Mouse (Mus musculus) midbrain, postnatal 0 days (tissue): ENCODE data around the gene Il1rapl2. TPM values are rescaled to one million over a fixed set of nuclear protein-coding genes. Genes with fewer than 3 reads are reported as not detected.
"Not testable (repeated sequence)": the region's sequence is repeated elsewhere in the genome, so short reads cannot be mapped to it uniquely, and the experiment has no call there.

Source experiments
- ATAC-seq: fragments of 200-750 bp; cut with Nextera tagmentation; 2 replicates; pipeline ENCODE4 v1.8.0; 2017; ENCODE audit warnings: moderate number of reproducible peaks, mild to moderate bottlenecking, moderate TSS enrichment, moderate library complexity; ENCODE audit not compliant: low FRiP score
- DNase-seq: peaks from one replicate; pipeline ENCODE4 v3.0.0-alpha.2; 2015; ENCODE audit warnings: low spot score
- H3K27ac ChIP-seq: fragments of 300-500 bp; sonication (generic); 2 replicates; pipeline ENCODE4 v1.5.1; 2014; ENCODE audit warnings: low read depth, mild to moderate bottlenecking, low read length, mixed read lengths
- H3K27me3 ChIP-seq: fragments of 300-500 bp; sonication (generic); 2 replicates; pipeline ENCODE4 v1.6.1; 2014; ENCODE audit warnings: low read length, control low read depth, mixed read lengths; ENCODE audit not compliant: insufficient read depth
- H3K36me3 ChIP-seq: fragments of 300-500 bp; sonication (generic); 2 replicates; pipeline ENCODE4 v1.6.1; 2014; ENCODE audit warnings: low read length, control low read depth, mixed read lengths; ENCODE audit not compliant: insufficient read depth
- H3K4me1 ChIP-seq: fragments of 300-500 bp; sonication (generic); 2 replicates; pipeline ENCODE4 v1.6.1; 2014; ENCODE audit warnings: mild to moderate bottlenecking, control low read depth, antibody characterized with exemption, low read length, mixed read lengths; ENCODE audit not compliant: insufficient read depth
- H3K4me2 ChIP-seq: fragments of 300-500 bp; sonication (generic); 2 replicates; pipeline ENCODE4 v1.6.1; 2014; ENCODE audit warnings: low read depth, mild to moderate bottlenecking, low read length, mixed read lengths; ENCODE audit not compliant: poor library complexity, severe bottlenecking
- H3K4me3 ChIP-seq: fragments of 300-500 bp; sonication (generic); 2 replicates; pipeline ENCODE4 v1.5.1; 2014; ENCODE audit warnings: low read depth, mild to moderate bottlenecking, low read length, moderate library complexity
- H3K9ac ChIP-seq: fragments of 300-500 bp; sonication (generic); replicated peaks from 2 replicates; pipeline ENCODE4 v1.6.1; 2014; ENCODE audit warnings: mild to moderate bottlenecking, low read length, moderate library complexity, mixed read lengths; ENCODE audit not compliant: poor library complexity, severe bottlenecking
- H3K9me3 ChIP-seq: fragments of 300-500 bp; sonication (generic); 2 replicates; pipeline ENCODE4 v1.6.1; 2016; ENCODE audit warnings: low read length, control low read depth
- CTCF ChIP-seq: IDR thresholded peaks from 2 replicates; pipeline ENCODE4 v1.5.1; 2016; ENCODE audit warnings: antibody characterized with exemption, mild to moderate bottlenecking
- WGBS: fragments of 180-500 bp; shearing (Covaris S2); extraction: QIAGEN DNeasy Blood & Tissue Kit; methylation state at CpG from one replicate; pipeline ENCODE4 v1.1.7; 2014; 5-methylcytosine and 5-hydroxymethylcytosine counted together
- polyA plus RNA-seq: library from polyadenylated mRNA; unstranded; fragments of >200 nt; fragmentation: Nextera tagmentation; extraction: Ambion mirVana; gene quantifications from 2 replicates; pipeline ENCODE4 v1.2.1, GENCODE M21; 2015
- total RNA-seq: library from RNA; depleted of rRNA; stranded (reverse); fragments of >200 nt; gene quantifications from 2 replicates; pipeline ENCODE4 v1.2.3, GENCODE M21; 2014

Gene Il1rapl2
- total and polyA plus RNA-seq, 2 experiments from 2014 or later = 5.9 to 7.1 TPM

DNA sequence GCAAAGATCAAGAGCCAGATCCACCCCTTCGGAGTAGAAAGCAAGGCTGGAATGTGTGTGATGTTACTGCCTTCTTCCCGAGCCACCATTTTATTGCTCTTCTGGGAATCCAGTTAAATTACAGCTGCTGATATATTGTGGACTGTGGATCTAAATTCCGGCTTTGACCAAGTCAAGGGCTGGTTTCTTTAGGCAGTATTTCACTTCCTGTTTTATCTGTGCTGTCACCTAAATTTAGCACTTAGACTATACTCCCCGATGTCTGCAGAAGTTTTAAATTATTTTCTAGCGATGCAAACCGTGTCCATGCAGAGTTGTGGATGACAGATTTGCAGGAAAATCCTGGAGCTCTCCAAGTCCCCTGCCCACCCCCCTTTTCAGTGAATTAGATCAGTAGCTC is 533.5 kb downstream of the Il1rapl2 start:
- H3K36me3 ChIP-seq = no peaks in the 10 kb centered on the region
- ATAC-seq (no peak), DNase-seq (no peak)
- no peaks in the 10 kb centered on the region for H3K27me3 ChIP-seq
- H3K9me3 ChIP-seq = no peaks in the 10 kb centered on the region
- H3K4me2 ChIP-seq = no peak overlapping the region
- no peak for TF ChIP-seq CTCF
- no peaks in the 10 kb centered on the region for H3K4me1 ChIP-seq
- WGBS = 58% methylated on average over 6 of the region's 6 CpGs
- H3K9ac ChIP-seq = no peak overlapping the region
- no peak overlapping the region for H3K4me3 ChIP-seq
- no peak overlapping the region for H3K27ac ChIP-seq

GRCm38 (mm10) chrX:138104668-138105067 is 534.3 kb downstream of the Il1rapl2 start:
- Histone ChIP-seq H3K36me3 (no peaks in the 10 kb centered on the region), H3K27ac (no peak overlapping the region), H3K4me1 (no peaks in the 10 kb centered on the region), H3K4me2 (no peak overlapping the region), H3K27me3 (no peaks in the 10 kb centered on the region), H3K4me3 (no peak overlapping the region), H3K9ac (no peak overlapping the region), H3K9me3 (no peaks in the 10 kb centered on the region)
- TF ChIP-seq CTCF = no peak
- 57% methylated on average over 3 of the region's 3 CpGs for WGBS
- ATAC-seq (no peak), DNase-seq (no peak)

DNA sequence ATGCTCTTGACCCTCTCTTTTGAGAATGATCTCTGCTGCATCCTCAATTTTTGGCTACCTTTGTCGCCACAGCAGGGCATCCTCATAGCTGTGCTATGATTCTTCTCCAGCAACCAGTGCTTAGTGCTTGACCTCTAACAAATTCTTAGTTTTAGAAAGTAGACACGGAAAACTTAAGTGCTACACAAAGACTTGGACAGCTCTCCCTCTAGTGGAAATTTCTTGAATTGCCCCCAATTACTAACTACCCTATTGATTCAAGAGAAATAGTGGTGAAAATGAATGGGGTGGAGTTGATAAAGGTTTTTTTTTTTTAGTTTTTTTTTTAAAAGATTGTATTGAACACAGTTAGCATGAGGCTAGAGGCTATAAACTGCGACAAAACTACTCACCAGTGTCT is 599.7 kb downstream of the Il1rapl2 start:
- ATAC-seq (no peak), DNase-seq (peak; percentile 52)
- H3K27ac ChIP-seq = no peak overlapping the region
- H3K4me1 ChIP-seq = no peaks in the 10 kb centered on the region
- no peaks in the 10 kb centered on the region for H3K9me3 ChIP-seq
- 8% methylated on average over 3 of the region's 3 CpGs for WGBS
- H3K4me3 ChIP-seq = no peak overlapping the region
- H3K36me3 ChIP-seq = no peaks in the 10 kb centered on the region
- H3K4me2 ChIP-seq = no peak overlapping the region
- TF ChIP-seq CTCF = peak; percentile 72
- H3K9ac ChIP-seq = no peak overlapping the region
- H3K27me3 ChIP-seq = no peaks in the 10 kb centered on the region

DNA sequence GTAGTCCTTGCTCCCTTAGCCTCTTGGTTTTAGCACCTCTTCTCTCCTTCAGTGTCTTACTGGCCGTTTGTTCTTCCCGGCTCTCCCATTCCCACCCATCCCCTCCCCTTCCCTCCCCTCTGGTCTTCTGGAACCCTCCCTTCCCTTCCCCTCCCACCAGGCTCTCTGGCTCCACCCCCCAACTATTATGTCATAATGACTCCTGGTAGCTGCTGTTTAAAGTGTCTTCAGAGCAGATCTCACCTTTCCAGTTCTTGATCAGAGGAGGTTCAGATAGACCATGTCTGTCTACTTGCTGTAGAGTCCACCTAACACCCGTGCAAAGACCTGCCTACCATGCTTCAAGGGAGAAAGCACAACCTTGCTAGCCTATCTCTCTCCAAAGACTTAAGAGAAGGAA is 639.1 kb downstream of the Il1rapl2 start, which contains the start of gene Tex13a:
Gene Tex13a (minus strand): TSS at position 101 of the 400 bp plus-strand sequence.
- ATAC-seq (no peak), DNase-seq (no peak)
- no peak within 1 kb of the TSS for H3K9ac ChIP-seq
- WGBS = 93% methylated on average over 3 of the region's 3 CpGs
- H3K4me1 ChIP-seq = no peaks in the 10 kb centered on the region
- H3K4me3 ChIP-seq = no peak within 1 kb of the TSS
- H3K36me3 ChIP-seq = no peaks in the 10 kb centered on the region
- no peak within 1 kb of the TSS for H3K4me2 ChIP-seq
- H3K27ac ChIP-seq = no peak within 1 kb of the TSS
- no peaks in the 10 kb centered on the region for H3K9me3 ChIP-seq
- H3K27me3 ChIP-seq = no peaks in the 10 kb centered on the region
- no peak for TF ChIP-seq CTCF

- 70% methylated on average over 4 of the region's 4 CpGs for WGBS
- Histone ChIP-seq H3K27me3 (no peaks in the 10 kb centered on the region), H3K9ac (no peak overlapping the region), H3K27ac (no peak overlapping the region), H3K9me3 (no peaks in the 10 kb centered on the region), H3K4me3 (no peak overlapping the region), H3K4me1 (no peaks in the 10 kb centered on the region), H3K4me2 (no peak overlapping the region), H3K36me3 (no peaks in the 10 kb centered on the region)
- ATAC-seq = no peak
- no peak for DNase-seq
- no peak for TF ChIP-seq CTCF
Measured at GRCm38 (mm10) chrX:138234626-138235025, 664.2 kb downstream of the Il1rapl2 start.

DNA sequence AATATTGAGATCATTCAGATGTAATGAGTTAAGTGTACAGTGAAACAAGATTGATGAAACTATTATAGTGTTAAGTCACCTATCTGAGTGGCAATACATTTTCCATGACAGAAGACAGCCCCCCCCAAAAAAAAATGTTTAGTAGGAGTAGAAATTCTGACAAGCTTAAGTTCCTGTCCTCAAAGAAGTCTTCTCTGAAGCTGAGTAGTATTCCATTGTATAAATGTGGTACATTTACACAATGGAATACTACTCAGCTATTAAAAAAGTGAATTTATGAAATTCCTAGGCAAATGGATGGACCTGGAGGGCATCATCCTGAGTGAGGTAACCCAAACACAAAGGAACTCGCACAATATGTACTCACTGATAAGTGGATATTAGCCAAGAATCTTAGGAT is 778.3 kb downstream of the Il1rapl2 start:
- not testable (repeated sequence) for H3K4me3 ChIP-seq, H3K9ac ChIP-seq, H3K36me3 ChIP-seq, H3K27ac ChIP-seq, ATAC-seq, DNase-seq, H3K9me3 ChIP-seq, H3K4me1 ChIP-seq, H3K27me3 ChIP-seq, H3K4me2 ChIP-seq
- 68% methylated on average over 1 of the region's 1 CpGs for WGBS
